Mouse (Mus musculus): Measurements from ENCODE around the gene Sec16b. TPM values are rescaled to one million over a fixed set of nuclear protein-coding genes. Genes with fewer than 3 reads are reported as not detected.
A peak's percentile ranks its signal among the peaks of the same experiment; 100 is the strongest.

Sec16b gene
- polyA plus RNA-seq, 1 experiment from 2014 or later: 6.3 TPM

DNA sequence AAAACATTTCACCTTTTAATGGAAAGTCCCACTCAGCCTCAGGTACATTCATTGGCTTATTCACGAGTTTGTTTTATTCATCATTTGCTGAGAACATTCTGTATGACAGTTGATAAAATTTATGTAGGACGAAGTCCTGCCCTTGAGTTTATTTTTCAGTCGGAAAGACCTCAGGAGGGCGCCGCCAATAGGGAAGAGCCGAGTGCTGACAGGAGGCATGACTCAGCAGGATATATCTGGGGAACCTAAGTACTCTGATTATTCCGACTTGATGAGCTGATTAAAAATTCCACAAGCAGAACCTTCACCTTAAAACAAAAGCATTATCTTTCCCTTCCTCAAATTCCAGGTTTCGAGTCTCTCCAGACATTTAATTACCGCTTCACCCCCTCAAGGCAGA is 26.4 kb upstream of the Sec16b start:
- H3K4me3 ChIP-seq: no peak overlapping the region
- no peaks in the 10 kb centered on the region for H3K27me3 ChIP-seq
- H3K4me1 ChIP-seq: no peaks in the 10 kb centered on the region
- H3K27ac ChIP-seq: no peak overlapping the region
- H3K36me3 ChIP-seq: no peaks in the 10 kb centered on the region
- 36% methylated on average over 9 of the region's 9 CpGs for WGBS
- no peak overlapping the region for H3K4me2 ChIP-seq
- H3K9me3 ChIP-seq: no peaks in the 10 kb centered on the region
- no peak for ATAC-seq (ENCODE audit: insufficient number of reproducible peaks, low FRiP score, low TSS enrichment, low read depth)
- no peak overlapping the region for H3K9ac ChIP-seq

GRCm38 (mm10) chr1:157480901-157481300 is 25.6 kb upstream of the Sec16b start:
- no peak for ATAC-seq (ENCODE audit: insufficient number of reproducible peaks, low FRiP score, low TSS enrichment, low read depth)
- Histone ChIP-seq H3K36me3 (no peaks in the 10 kb centered on the region), H3K4me3 (no peak overlapping the region), H3K9ac (no peak overlapping the region), H3K27ac (no peak overlapping the region), H3K4me1 (no peaks in the 10 kb centered on the region), H3K27me3 (no peaks in the 10 kb centered on the region), H3K9me3 (no peaks in the 10 kb centered on the region), H3K4me2 (no peak overlapping the region)
- WGBS: 44% methylated on average over 3 of the region's 3 CpGs

- Histone ChIP-seq H3K4me2 (no peak overlapping the region), H3K36me3 (no peaks in the 10 kb centered on the region), H3K4me3 (no peak overlapping the region), H3K27ac (no peak overlapping the region), H3K4me1 (no peaks in the 10 kb centered on the region), H3K9me3 (no peaks in the 10 kb centered on the region), H3K27me3 (no peaks in the 10 kb centered on the region), H3K9ac (no peak overlapping the region)
- ATAC-seq (ENCODE audit: insufficient number of reproducible peaks, low FRiP score, low TSS enrichment, low read depth): no peak
- 91% methylated on average over 6 of the region's 6 CpGs for WGBS
Measured at GRCm38 (mm10) chr1:157481666-157482065, 24.9 kb upstream of the Sec16b start.

DNA sequence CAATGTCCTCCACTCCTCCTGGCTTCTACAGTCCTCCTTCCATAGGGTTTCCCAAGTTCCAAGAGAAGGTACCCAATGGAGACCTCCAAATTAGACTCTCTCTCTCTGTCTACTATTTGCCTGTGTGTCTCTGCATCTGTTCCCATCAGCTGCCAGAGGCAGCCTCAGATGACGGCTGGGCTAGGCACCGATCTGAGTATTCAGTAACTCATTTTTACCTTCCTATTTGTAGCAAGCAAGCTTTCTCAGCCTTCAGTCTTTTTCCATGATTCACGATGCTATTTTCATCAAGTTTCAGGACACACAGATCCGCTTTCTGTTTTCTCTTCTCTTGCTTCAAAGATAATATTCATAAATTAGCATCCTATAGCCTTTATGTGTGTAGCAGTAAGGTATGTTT is 22.4 kb upstream of the Sec16b start:
- Histone ChIP-seq H3K9me3 (no peaks in the 10 kb centered on the region), H3K4me3 (no peak overlapping the region), H3K9ac (no peak overlapping the region), H3K4me1 (no peaks in the 10 kb centered on the region), H3K27ac (no peak overlapping the region), H3K4me2 (no peak overlapping the region), H3K27me3 (no peaks in the 10 kb centered on the region), H3K36me3 (no peaks in the 10 kb centered on the region)
- 85% methylated on average over 4 of the region's 4 CpGs for WGBS
- ATAC-seq (ENCODE audit: insufficient number of reproducible peaks, low FRiP score, low TSS enrichment, low read depth): no peak

GRCm38 (mm10) chr1:157500657-157501056 is 5.9 kb upstream of the Sec16b start:
- H3K4me1 ChIP-seq: no peaks in the 10 kb centered on the region
- H3K4me2 ChIP-seq: no peak overlapping the region
- ATAC-seq (ENCODE audit: insufficient number of reproducible peaks, low FRiP score, low TSS enrichment, low read depth): no peak
- H3K9me3 ChIP-seq: no peaks in the 10 kb centered on the region
- no peak overlapping the region for H3K4me3 ChIP-seq
- 87% methylated on average over 1 of the region's 1 CpGs for WGBS
- H3K9ac ChIP-seq: no peak overlapping the region
- no peaks in the 10 kb centered on the region for H3K27me3 ChIP-seq
- H3K27ac ChIP-seq: no peak overlapping the region
- no peaks in the 10 kb centered on the region for H3K36me3 ChIP-seq

DNA sequence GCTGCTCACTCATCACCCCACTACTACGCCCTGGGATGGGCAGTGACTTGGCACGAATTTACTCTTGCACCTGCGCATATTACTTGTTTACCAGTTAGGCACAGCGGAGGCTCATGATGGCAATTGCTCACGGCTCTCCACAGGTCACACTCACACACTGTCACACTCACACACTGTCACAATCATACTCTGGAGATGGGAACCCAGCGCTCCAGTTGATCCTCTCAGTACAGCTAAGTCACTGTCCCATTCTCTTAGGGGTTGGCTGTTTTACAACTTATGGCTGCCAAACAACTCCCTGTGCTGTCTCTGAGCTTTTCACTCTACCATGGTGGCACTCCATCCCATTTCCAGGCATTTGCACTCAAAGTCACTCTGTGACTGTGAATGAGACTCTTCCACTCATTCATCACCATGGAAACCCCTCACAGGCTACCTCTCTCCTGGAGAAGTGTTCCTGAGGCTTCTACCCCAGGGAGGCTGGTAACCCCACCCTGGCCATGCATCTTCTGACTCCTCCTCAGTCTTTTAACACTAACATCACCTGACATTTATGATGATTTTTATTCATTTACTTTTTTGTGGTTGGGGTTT is 5.1 kb upstream of the Sec16b start:
- H3K27ac ChIP-seq: no peak overlapping the region
- no peaks in the 10 kb centered on the region for H3K9me3 ChIP-seq
- no peak overlapping the region for H3K9ac ChIP-seq
- 90% methylated on average over 6 of the region's 6 CpGs for WGBS
- no peak overlapping the region for H3K4me2 ChIP-seq
- H3K36me3 ChIP-seq: no peaks in the 10 kb centered on the region
- H3K4me3 ChIP-seq: no peak overlapping the region
- no peak for ATAC-seq (ENCODE audit: insufficient number of reproducible peaks, low FRiP score, low TSS enrichment, low read depth)
- no peaks in the 10 kb centered on the region for H3K4me1 ChIP-seq
- H3K27me3 ChIP-seq: no peaks in the 10 kb centered on the region

GRCm38 (mm10) chr1:157503071-157503470 is 3.5 kb upstream of the Sec16b start:
- no peak overlapping the region for H3K27ac ChIP-seq
- no peaks in the 10 kb centered on the region for H3K27me3 ChIP-seq
- no peaks in the 10 kb centered on the region for H3K36me3 ChIP-seq
- no peak overlapping the region for H3K4me2 ChIP-seq
- ATAC-seq (ENCODE audit: insufficient number of reproducible peaks, low FRiP score, low TSS enrichment, low read depth): no peak
- WGBS: 73% methylated on average over 6 of the region's 6 CpGs
- no peak overlapping the region for H3K4me3 ChIP-seq
- no peak overlapping the region for H3K9ac ChIP-seq
- H3K9me3 ChIP-seq: no peaks in the 10 kb centered on the region
- peaks cover 4% of the 10 kb centered on the region; the same call in 1 of the 2 replicates for H3K4me1 ChIP-seq

- no peak overlapping the region for H3K9ac ChIP-seq
- H3K4me3 ChIP-seq: peak overlapping the region; percentile 15; the same call in 1 of the 2 replicates
- no peaks in the 10 kb centered on the region for H3K9me3 ChIP-seq
- H3K36me3 ChIP-seq: no peaks in the 10 kb centered on the region
- H3K27me3 ChIP-seq: peaks cover 3% of the 10 kb centered on the region; the same call in 1 of the 2 replicates
- H3K4me2 ChIP-seq: peak overlapping the region; percentile 31
- WGBS: 24% methylated on average over 4 of the region's 4 CpGs
- H3K27ac ChIP-seq: peak overlapping the region; percentile 48
- ATAC-seq (ENCODE audit: insufficient number of reproducible peaks, low FRiP score, low TSS enrichment, low read depth): no peak
- peaks cover 4% of the 10 kb centered on the region; the same call in 1 of the 2 replicates for H3K4me1 ChIP-seq
Measured at GRCm38 (mm10) chr1:157506995-157507595, 567 bp downstream of the Sec16b start.

GRCm38 (mm10) chr1:157507814-157508213 is 1.3 kb downstream of the Sec16b start:
- ATAC-seq (ENCODE audit: insufficient number of reproducible peaks, low FRiP score, low TSS enrichment, low read depth): no peak
- H3K4me2 ChIP-seq: peak overlapping the region; percentile 29; the same call in 1 of the 2 replicates
- WGBS: 37% methylated on average over 5 of the region's 5 CpGs

GRCm38 (mm10) chr1:157512690-157513448 is 6.3 kb downstream of the Sec16b start:
- Histone ChIP-seq H3K27ac (no peak overlapping the region), H3K4me3 (no peak overlapping the region), H3K9me3 (no peaks in the 10 kb centered on the region), H3K9ac (no peak overlapping the region), H3K4me1 (peaks cover 5% of the 10 kb centered on the region; the same call in 1 of the 2 replicates), H3K27me3 (peaks cover 5% of the 10 kb centered on the region; the same call in 1 of the 2 replicates), H3K4me2 (no peak overlapping the region), H3K36me3 (no peaks in the 10 kb centered on the region)
- ATAC-seq (ENCODE audit: insufficient number of reproducible peaks, low FRiP score, low TSS enrichment, low read depth): no peak
- WGBS: 78% methylated on average over 11 of the region's 11 CpGs

More at GRCm38 (mm10) chr1:157507814-157508213, 1.3 kb downstream of the Sec16b start:
- Histone ChIP-seq H3K27ac (no peak overlapping the region), H3K9ac (no peak overlapping the region), H3K36me3 (no peaks in the 10 kb centered on the region), H3K27me3 (peaks cover 5% of the 10 kb centered on the region; the same call in 1 of the 2 replicates), H3K4me3 (no peak overlapping the region), H3K9me3 (no peaks in the 10 kb centered on the region), H3K4me1 (peaks cover 4% of the 10 kb centered on the region; the same call in 1 of the 2 replicates)

DNA sequence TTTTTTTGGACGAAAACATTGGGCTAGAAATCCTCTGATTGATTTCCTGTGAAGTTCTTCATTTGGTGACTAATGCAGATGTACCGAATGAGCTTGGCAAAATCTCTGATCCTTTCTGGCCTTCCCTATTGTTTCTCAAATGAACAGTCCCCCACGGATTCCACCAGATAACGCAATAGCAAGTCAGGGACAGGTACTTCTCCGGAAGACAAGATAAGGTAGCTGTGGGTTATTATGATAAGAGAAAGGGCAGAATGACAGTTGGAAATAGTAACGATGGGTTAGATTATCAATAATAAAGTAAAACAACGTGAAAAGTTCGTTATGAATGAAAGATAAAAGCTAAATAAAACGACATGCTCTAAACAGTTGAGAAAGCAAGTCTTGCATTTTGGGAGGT is 7.0 kb downstream of the Sec16b start:
- Histone ChIP-seq H3K4me1 (0 out of 2 replicates have a peak, but pooled peaks cover 8% of the 10 kb centered on the region), H3K36me3 (no peaks in the 10 kb centered on the region), H3K4me3 (no peak overlapping the region), H3K9me3 (no peaks in the 10 kb centered on the region), H3K27me3 (peaks cover 5% of the 10 kb centered on the region; the same call in 1 of the 2 replicates), H3K4me2 (no peak overlapping the region), H3K9ac (no peak overlapping the region), H3K27ac (no peak overlapping the region)
- WGBS: 81% methylated on average over 9 of the region's 9 CpGs
- no peak for ATAC-seq (ENCODE audit: insufficient number of reproducible peaks, low FRiP score, low TSS enrichment, low read depth)

- Histone ChIP-seq H3K4me2 (no peak overlapping the region), H3K9ac (no peak overlapping the region), H3K4me3 (no peak overlapping the region), H3K9me3 (no peaks in the 10 kb centered on the region), H3K27me3 (peaks cover 5% of the 10 kb centered on the region; the same call in 1 of the 2 replicates), H3K4me1 (0 out of 2 replicates have a peak, but pooled peaks cover 8% of the 10 kb centered on the region), H3K36me3 (no peaks in the 10 kb centered on the region), H3K27ac (no peak overlapping the region)
- WGBS: 66% methylated on average over 4 of the region's 4 CpGs
- ATAC-seq (ENCODE audit: insufficient number of reproducible peaks, low FRiP score, low TSS enrichment, low read depth): no peak
Measured at GRCm38 (mm10) chr1:157514298-157514697, 7.8 kb downstream of the Sec16b start.

Measured in limb, embryonic 15.5 days (tissue).